Mouse (Mus musculus): ENCODE results near the gene Vmn1r155.
"Not testable (repeated sequence)": the region's sequence is repeated elsewhere in the genome, so short reads cannot be mapped to it uniquely, and the experiment has no call there.

Gene Vmn1r155

GRCm38 (mm10) chr7:22657718-22658117, at the start of gene Vmn1r155:
Gene Vmn1r155 (plus strand): TSS chr7:22658018.
- not testable (repeated sequence) for DNase-seq (ENCODE audit: low read depth)

GRCm38 (mm10) chr7:22692217-22692616, 34.4 kb downstream of the Vmn1r155 start, which contains the start of gene Gm8693:
Gene Gm8693 (minus strand): TSS chr7:22692317.
- not testable (repeated sequence) for DNase-seq (ENCODE audit: low read depth)

Data from naive thymus-derived CD4-positive, alpha-beta T cell, adult 2 months (primary cell).